Mouse (Mus musculus) heart, adult 2 months (tissue): ENCODE data around the gene Sptbn1.

Source experiments
- CTCF ChIP-seq: fragments of 200-600 bp; IDR thresholded peaks from 2 replicates; pipeline ENCODE4 v1.8.1; 2022; ENCODE audit warnings: antibody characterized with exemption, mild to moderate bottlenecking, moderate library complexity
- EP300 ChIP-seq: fragments of 200-500 bp; IDR thresholded peaks from 2 replicates; pipeline ENCODE4 v1.6.1; 2011; ENCODE audit warnings: low read depth, low read length, control low read depth; ENCODE audit not compliant: insufficient read depth
- POLR2A ChIP-seq: fragments of 200-500 bp; IDR thresholded peaks from 2 replicates; pipeline ENCODE4 v1.6.1; 2011; ENCODE audit warnings: mild to moderate bottlenecking, low read depth, low read length, control low read depth; ENCODE audit not compliant: insufficient read depth

- no peak for TF ChIP-seq POLR2A
- no peak for TF ChIP-seq EP300
- TF ChIP-seq CTCF = no peak
Observed at GRCm38 (mm10) chr11:30163870-30164269, 104.1 kb downstream of the Sptbn1 start.
